Mouse (Mus musculus) leukemia stem cell, adult 10-12 weeks (primary cell): ENCODE data around the gene Cphx3. TPM values are rescaled to one million over a fixed set of nuclear protein-coding genes. Genes with fewer than 3 reads are reported as not detected.

Experiments
- polyA plus RNA-seq: library from polyadenylated mRNA; stranded (reverse); fragments of >175 nt; gene quantifications from 2 replicates; pipeline ENCODE4 v1.2.3, GENCODE M21; 2012; ENCODE audit warnings: low replicate concordance

Cphx3 gene
- polyA plus RNA-seq: not detected in 2 replicates

GRCm38 (mm10) chr14:26081997-26082396 is at the start of gene Cphx3:
Gene Cphx3, plus strand, starts transcription at chr14:26082297.

GRCm38 (mm10) chr14:26042611-26043010 is 39.5 kb upstream of the Cphx3 start, which contains the start of gene Gm9780:
Gene Gm9780, minus strand, starts transcription at chr14:26042711.

DNA sequence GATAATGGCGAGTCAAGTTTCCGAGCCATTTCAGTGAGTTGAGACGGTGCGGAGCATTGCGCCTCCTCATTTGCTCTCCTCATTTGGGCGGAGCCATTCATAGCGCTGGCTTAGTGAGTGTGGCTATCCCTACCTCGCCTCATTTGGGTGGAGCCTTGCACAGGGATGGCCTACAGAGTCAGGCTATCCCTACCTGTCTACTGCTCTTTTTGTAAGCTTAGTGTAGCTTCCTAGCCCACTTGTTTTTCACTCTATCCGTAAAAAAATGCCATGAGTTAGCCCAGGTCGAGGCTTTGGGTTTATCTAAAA is 14.8 kb upstream of the Cphx3 start, which contains the start of gene Tmem254c:
Tmem254c (minus strand) TSS at position 31 of the 309 bp plus-strand sequence.

GRCm38 (mm10) chr14:26081216-26081615 is 881 bp upstream of the Cphx3 start, which contains the start of gene Cphx2:
Gene Cphx2, plus strand, starts transcription at chr14:26081516.

DNA sequence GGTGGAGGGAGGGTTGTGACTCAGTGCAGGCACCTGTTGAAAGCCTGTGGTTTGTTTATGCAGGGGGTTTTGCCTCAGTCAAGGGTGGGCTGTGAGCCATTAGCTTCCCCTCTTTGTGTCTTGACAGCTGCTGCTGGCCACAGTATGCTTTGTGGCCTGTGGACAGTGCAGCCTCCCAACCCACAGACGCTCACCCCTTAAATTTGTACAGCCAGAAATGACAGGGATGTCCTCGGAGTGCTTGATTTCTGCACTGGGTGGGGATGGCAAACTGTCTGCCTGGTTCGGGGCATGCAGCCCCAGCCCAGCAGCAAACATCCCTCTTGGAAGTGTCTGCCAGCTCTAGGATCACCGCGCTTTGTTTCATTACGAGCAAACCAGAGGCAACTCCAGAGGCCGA is 36.1 kb downstream of the Cphx3 start, which contains the start of gene Duxbl2:
Duxbl2 (plus strand) TSS at position 200 of the 400 bp plus-strand sequence.

DNA sequence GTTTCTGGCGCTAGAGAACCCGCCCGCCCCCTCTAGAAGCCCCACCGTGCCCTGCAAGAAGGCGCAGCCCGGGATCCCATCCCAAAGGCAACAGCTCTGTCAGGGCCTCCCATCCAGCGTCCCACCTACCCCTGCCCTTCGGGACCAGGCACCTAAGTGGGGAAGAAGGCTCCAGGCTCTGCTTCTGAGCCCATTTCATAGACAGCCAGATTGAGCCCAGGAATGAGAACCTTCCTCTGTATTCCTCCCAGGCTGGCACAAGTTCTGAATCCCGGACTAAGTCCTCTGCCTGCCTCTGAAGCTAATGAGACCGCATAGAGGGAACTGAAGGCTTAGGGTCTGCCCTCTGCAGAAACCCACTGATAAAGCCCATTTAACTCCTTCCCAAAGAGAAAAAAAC is 100.3 kb downstream of the Cphx3 start, which contains the start of gene Plac9b:
Plac9b (minus strand) TSS at position 101 of the 400 bp plus-strand sequence.

DNA sequence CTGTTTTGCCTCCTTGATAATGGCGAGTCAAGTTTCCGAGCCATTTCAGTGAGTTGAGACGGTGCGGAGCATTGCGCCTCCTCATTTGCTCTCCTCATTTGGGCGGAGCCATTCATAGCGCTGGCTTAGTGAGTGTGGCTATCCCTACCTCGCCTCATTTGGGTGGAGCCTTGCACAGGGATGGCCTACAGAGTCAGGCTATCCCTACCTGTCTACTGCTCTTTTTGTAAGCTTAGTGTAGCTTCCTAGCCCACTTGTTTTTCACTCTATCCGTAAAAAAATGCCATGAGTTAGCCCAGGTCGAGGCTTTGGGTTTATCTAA is 124.8 kb downstream of the Cphx3 start, which contains the start of gene Tmem254b:
Tmem254b (minus strand) TSS at position 116 of the 322 bp plus-strand sequence.

DNA sequence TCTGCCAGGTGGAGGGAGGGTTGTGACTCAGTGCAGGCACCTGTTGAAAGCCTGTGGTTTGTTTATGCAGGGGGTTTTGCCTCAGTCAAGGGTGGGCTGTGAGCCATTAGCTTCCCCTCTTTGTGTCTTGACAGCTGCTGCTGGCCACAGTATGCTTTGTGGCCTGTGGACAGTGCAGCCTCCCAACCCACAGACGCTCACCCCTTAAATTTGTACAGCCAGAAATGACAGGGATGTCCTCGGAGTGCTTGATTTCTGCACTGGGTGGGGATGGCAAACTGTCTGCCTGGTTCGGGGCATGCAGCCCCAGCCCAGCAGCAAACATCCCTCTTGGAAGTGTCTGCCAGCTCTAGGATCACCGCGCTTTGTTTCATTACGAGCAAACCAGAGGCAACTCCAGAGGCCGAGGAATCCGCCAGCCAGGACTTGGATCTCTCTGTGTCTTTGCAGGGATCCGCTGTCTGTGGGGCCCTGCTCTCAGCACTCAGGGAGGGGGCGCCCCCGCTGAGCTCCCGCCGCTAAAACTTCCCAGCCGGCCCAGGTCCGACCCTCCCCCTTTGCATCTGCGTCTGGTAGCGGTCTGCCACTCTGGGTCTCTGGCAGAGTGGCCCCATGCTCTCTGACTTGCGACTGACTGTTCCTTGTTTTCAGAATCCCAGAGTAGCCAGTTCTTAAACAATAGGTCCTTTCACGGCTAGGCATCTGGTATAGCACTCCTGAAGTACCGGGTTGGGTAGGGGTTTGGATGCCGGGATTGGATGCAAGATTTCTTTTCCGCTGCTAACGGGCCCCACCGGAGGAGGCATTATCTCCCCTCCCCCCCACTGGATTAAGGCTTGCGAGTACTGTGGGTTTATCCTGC is 175.9 kb downstream of the Cphx3 start, which contains the start of gene Duxbl3:
Duxbl3 (plus strand) TSS at position 207 of the 862 bp plus-strand sequence.

Other genes starting within 250 kb of the Cphx3 start
- gene Anxa11, start 240.1 kb upstream of the Cphx3 start, polyA plus RNA-seq: 128 and 147 TPM in 2 replicates
- 0.64 TPM in 1 of 2 replicates, not detected in the other for gene Plac9a, start 179.2 kb upstream of the Cphx3 start, polyA plus RNA-seq
- gene Tmem254a, start 154.6 kb upstream of the Cphx3 start, polyA plus RNA-seq: 1.2 TPM in 1 of 2 replicates, not detected in the other
- not detected in 2 replicates for gene Cphx1, start 144.0 kb upstream of the Cphx3 start, polyA plus RNA-seq
- not detected in 2 replicates for gene Duxbl1, start 103.7 kb upstream of the Cphx3 start, polyA plus RNA-seq
- 1.9 and 2.4 TPM in 2 replicates for gene Gm9780, start 39.6 kb upstream of the Cphx3 start, polyA plus RNA-seq
- 2.2 and 3.6 TPM in 2 replicates for gene Tmem254c, start 14.9 kb upstream of the Cphx3 start, polyA plus RNA-seq
- not detected in 2 replicates for gene Cphx2, start 781 bp upstream of the Cphx3 start, polyA plus RNA-seq
- gene Duxbl2, start 36.1 kb downstream of the Cphx3 start, polyA plus RNA-seq: not detected in 2 replicates
- 0.75 TPM in 1 of 2 replicates, not detected in the other for gene Plac9b, start 100.2 kb downstream of the Cphx3 start, polyA plus RNA-seq
- gene Tmem254b, start 124.7 kb downstream of the Cphx3 start, polyA plus RNA-seq: 1.2 TPM in 1 of 2 replicates, not detected in the other
- not detected in 2 replicates for gene Duxbl3, start 175.7 kb downstream of the Cphx3 start, polyA plus RNA-seq